Mouse (Mus musculus): ENCODE data around the gene Samsn1. TPM values are rescaled to one million over a fixed set of nuclear protein-coding genes. Genes with fewer than 3 reads are reported as not detected.

Gene Samsn1
- polyA plus RNA-seq, 1 experiment from 2014 or later: 8.1 TPM

DNA sequence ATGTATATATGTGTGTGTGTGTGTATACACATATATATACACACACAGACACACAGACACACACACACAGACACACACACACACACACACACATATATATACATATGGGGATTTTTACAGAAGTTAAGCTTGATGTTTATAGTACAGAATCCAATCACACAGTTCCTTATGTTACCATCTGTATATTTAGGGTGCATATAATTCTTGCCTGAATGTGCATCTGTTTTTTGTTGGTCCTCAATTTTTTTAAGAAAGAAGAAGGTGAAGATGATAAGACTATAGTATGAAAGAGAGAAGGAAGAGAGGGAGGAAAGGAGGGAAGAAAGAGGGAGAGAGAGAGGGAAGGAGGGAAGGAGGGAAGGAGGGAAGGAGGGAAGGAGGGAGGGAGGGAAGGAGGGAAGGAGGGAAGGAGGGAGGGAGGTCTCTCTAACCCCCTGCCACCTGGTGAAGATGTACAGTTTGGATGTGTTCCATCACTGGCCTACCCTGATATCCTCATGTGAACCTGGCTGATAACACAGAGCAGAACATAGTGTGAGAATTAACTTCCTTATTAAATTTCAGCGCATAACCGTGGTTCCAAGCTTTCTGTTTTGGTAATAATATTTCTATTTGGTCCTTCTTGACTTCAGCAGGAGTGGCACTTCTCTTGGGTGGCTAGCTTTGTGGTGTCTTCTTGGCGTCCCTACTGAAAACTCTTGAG is 19.1 kb downstream of the Samsn1 start:
- H3K4me3 ChIP-seq (ENCODE audit: low read depth, low read length): no peak overlapping the region
- WGBS (ENCODE audit: insufficient replicate concordance): 32% methylated on average over 3 of the region's 3 CpGs
- peak; percentile 79 for ATAC-seq (ENCODE audit: low read depth)
- H3K9me3 ChIP-seq (replicated peaks; ENCODE audit: control insufficient read depth, low read length): no peaks in the 10 kb centered on the region
- no peaks in the 10 kb centered on the region for H3K27me3 ChIP-seq (ENCODE audit: control insufficient read depth, insufficient read depth, low read depth, low read length)
- H3K27ac ChIP-seq (ENCODE audit: low read length): no peak overlapping the region
- no peaks in the 10 kb centered on the region for H3K36me3 ChIP-seq (ENCODE audit: control insufficient read depth, insufficient read depth)
- H3K9ac ChIP-seq (ENCODE audit: low read depth, low read length): no peak overlapping the region
- no peak overlapping the region for H3K4me2 ChIP-seq (ENCODE audit: low read depth, low read length)
- no peaks in the 10 kb centered on the region; the same call in 1 of the 2 replicates for H3K4me1 ChIP-seq (ENCODE audit: control insufficient read depth, low read depth, low read length)

GRCm38 (mm10) chr16:76002287-76002686 is 19.8 kb downstream of the Samsn1 start:
- Histone ChIP-seq H3K9me3 (replicated peaks; ENCODE audit: control insufficient read depth, low read length) (no peaks in the 10 kb centered on the region), H3K4me1 (ENCODE audit: control insufficient read depth, low read depth, low read length) (no peaks in the 10 kb centered on the region; the same call in 1 of the 2 replicates), H3K4me2 (ENCODE audit: low read depth, low read length) (peak overlapping the region; percentile 28; the same call in 1 of the 2 replicates), H3K27ac (ENCODE audit: low read length) (0 out of 2 replicates have a peak overlapping the region, but pooled peaks have one; percentile 21), H3K4me3 (ENCODE audit: low read depth, low read length) (no peak overlapping the region), H3K36me3 (ENCODE audit: control insufficient read depth, insufficient read depth) (no peaks in the 10 kb centered on the region), H3K27me3 (ENCODE audit: control insufficient read depth, insufficient read depth, low read depth, low read length) (no peaks in the 10 kb centered on the region), H3K9ac (ENCODE audit: low read depth, low read length) (no peak overlapping the region)
- WGBS (ENCODE audit: insufficient replicate concordance): 14% methylated on average over 12 of the region's 12 CpGs
- ATAC-seq (ENCODE audit: low read depth): peak; percentile 73

DNA sequence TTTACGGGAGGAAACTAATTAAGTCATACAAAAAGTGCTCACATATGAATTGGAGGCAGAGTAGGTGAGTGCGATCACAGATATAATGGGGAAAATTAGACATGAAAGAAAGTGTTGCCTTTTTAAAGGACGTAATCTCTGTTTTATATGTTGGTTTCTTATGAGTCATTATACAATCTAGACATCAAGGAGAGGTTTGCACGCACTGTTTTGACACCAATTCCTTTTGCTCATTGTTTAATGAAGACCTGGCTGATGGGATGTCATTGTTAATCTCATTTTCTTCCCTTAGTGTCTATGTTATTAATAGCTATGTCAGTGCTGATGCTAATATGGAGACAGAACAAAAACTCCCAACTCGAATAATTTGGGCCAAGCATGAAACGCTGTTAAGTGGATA is 20.3 kb downstream of the Samsn1 start:
- no peak for ATAC-seq (ENCODE audit: low read depth)
- no peaks in the 10 kb centered on the region for H3K36me3 ChIP-seq (ENCODE audit: control insufficient read depth, insufficient read depth)
- H3K4me3 ChIP-seq (ENCODE audit: low read depth, low read length): no peak overlapping the region
- H3K9ac ChIP-seq (ENCODE audit: low read depth, low read length): no peak overlapping the region
- H3K4me1 ChIP-seq (ENCODE audit: control insufficient read depth, low read depth, low read length): no peaks in the 10 kb centered on the region; the same call in 1 of the 2 replicates
- 56% methylated on average over 6 of the region's 6 CpGs for WGBS (ENCODE audit: insufficient replicate concordance)
- no peaks in the 10 kb centered on the region for H3K27me3 ChIP-seq (ENCODE audit: control insufficient read depth, insufficient read depth, low read depth, low read length)
- H3K4me2 ChIP-seq (ENCODE audit: low read depth, low read length): no peak overlapping the region
- no peaks in the 10 kb centered on the region for H3K9me3 ChIP-seq (replicated peaks; ENCODE audit: control insufficient read depth, low read length)
- H3K27ac ChIP-seq (ENCODE audit: low read length): no peak overlapping the region

DNA sequence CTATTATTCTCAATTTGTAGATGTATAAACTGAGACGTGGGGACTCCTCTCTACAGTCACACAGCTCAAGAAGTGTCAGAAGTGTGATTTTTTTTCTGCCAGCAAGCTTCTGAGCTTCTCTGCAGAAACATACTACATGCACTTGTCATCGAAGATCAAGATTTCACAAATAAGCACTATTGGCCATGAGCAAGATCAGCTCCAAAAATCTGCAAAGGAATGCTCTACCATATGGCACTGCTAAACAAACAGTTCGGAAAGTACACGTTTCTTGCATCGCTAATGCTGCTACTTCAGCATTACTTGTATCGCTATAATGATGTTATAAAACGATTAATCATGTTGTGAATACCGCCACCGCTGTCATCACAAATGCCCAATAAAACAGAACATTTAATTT is 22.0 kb downstream of the Samsn1 start:
- WGBS (ENCODE audit: insufficient replicate concordance): 85% methylated on average over 9 of the region's 9 CpGs
- Histone ChIP-seq H3K27ac (ENCODE audit: low read length) (no peak overlapping the region), H3K4me2 (ENCODE audit: low read depth, low read length) (no peak overlapping the region), H3K4me1 (ENCODE audit: control insufficient read depth, low read depth, low read length) (no peaks in the 10 kb centered on the region; the same call in 1 of the 2 replicates), H3K9ac (ENCODE audit: low read depth, low read length) (no peak overlapping the region), H3K27me3 (ENCODE audit: control insufficient read depth, insufficient read depth, low read depth, low read length) (no peaks in the 10 kb centered on the region), H3K36me3 (ENCODE audit: control insufficient read depth, insufficient read depth) (no peaks in the 10 kb centered on the region), H3K4me3 (ENCODE audit: low read depth, low read length) (no peak overlapping the region), H3K9me3 (replicated peaks; ENCODE audit: control insufficient read depth, low read length) (no peaks in the 10 kb centered on the region)
- no peak for ATAC-seq (ENCODE audit: low read depth)

GRCm38 (mm10) chr16:75990173-75990572 is 31.9 kb downstream of the Samsn1 start:
- no peak overlapping the region for H3K9ac ChIP-seq (ENCODE audit: low read depth, low read length)
- 21% methylated on average over 1 of the region's 1 CpGs for WGBS (ENCODE audit: insufficient replicate concordance)
- no peak overlapping the region for H3K27ac ChIP-seq (ENCODE audit: low read length)
- H3K36me3 ChIP-seq (ENCODE audit: control insufficient read depth, insufficient read depth): no peaks in the 10 kb centered on the region
- no peak overlapping the region for H3K4me2 ChIP-seq (ENCODE audit: low read depth, low read length)
- no peaks in the 10 kb centered on the region for H3K9me3 ChIP-seq (replicated peaks; ENCODE audit: control insufficient read depth, low read length)
- ATAC-seq (ENCODE audit: low read depth): no peak
- H3K27me3 ChIP-seq (ENCODE audit: control insufficient read depth, insufficient read depth, low read depth, low read length): no peaks in the 10 kb centered on the region
- H3K4me1 ChIP-seq (ENCODE audit: control insufficient read depth, low read depth, low read length): no peaks in the 10 kb centered on the region
- H3K4me3 ChIP-seq (ENCODE audit: low read depth, low read length): no peak overlapping the region

DNA sequence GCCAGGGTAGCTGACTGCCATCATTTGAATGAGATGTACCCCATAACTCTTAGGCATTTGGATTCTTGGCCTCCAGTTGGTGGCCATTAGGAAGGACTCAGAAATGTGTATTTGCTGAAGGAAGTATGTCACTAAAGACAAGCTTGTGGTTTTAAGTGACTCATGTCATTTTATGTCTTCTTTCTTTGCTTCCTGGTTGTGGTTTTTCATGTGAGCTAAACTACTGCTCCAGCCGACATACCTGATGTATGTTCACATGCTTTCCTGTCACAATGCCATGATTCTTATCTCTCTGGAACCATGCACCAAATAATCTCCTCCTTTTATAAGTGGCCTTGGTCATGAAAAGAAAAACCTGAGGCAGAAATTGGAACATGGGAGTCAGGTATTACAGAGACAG is 38.2 kb downstream of the Samsn1 start:
- WGBS (ENCODE audit: insufficient replicate concordance): 47% methylated on average over 1 of the region's 1 CpGs
- ATAC-seq (ENCODE audit: low read depth): no peak
- no peaks in the 10 kb centered on the region for H3K27me3 ChIP-seq (ENCODE audit: control insufficient read depth, insufficient read depth, low read depth, low read length)
- H3K27ac ChIP-seq (ENCODE audit: low read length): no peak overlapping the region
- no peak overlapping the region for H3K4me2 ChIP-seq (ENCODE audit: low read depth, low read length)
- no peak overlapping the region for H3K9ac ChIP-seq (ENCODE audit: low read depth, low read length)
- no peaks in the 10 kb centered on the region for H3K4me1 ChIP-seq (ENCODE audit: control insufficient read depth, low read depth, low read length)
- no peaks in the 10 kb centered on the region for H3K9me3 ChIP-seq (replicated peaks; ENCODE audit: control insufficient read depth, low read length)
- no peak overlapping the region for H3K4me3 ChIP-seq (ENCODE audit: low read depth, low read length)
- no peaks in the 10 kb centered on the region for H3K36me3 ChIP-seq (ENCODE audit: control insufficient read depth, insufficient read depth)

DNA sequence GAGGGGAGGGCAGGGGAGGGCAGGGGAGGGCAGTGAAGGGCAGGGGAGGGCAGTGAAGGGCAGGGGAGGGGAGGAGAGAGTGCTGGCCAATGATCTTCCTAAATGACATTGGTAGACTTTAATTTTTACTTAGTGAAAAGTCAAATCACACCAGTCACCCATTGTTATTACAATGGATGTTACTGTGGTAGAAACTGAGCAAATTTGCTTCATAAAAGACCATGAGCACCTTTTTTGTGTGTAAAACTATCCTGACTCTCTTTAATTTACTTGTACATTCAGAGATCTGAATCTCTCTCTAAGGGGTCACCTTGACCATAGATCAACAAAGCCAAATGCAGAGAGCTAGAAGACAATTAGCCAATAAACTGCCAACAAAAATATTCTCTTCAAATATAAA is 42.7 kb downstream of the Samsn1 start:
- no peak overlapping the region for H3K4me2 ChIP-seq (ENCODE audit: low read depth, low read length)
- no peak overlapping the region for H3K9ac ChIP-seq (ENCODE audit: low read depth, low read length)
- no peaks in the 10 kb centered on the region for H3K27me3 ChIP-seq (ENCODE audit: control insufficient read depth, insufficient read depth, low read depth, low read length)
- no peak overlapping the region for H3K4me3 ChIP-seq (ENCODE audit: low read depth, low read length)
- no peaks in the 10 kb centered on the region for H3K4me1 ChIP-seq (ENCODE audit: control insufficient read depth, low read depth, low read length)
- H3K36me3 ChIP-seq (ENCODE audit: control insufficient read depth, insufficient read depth): no peaks in the 10 kb centered on the region
- H3K27ac ChIP-seq (ENCODE audit: low read length): no peak overlapping the region
- ATAC-seq (ENCODE audit: low read depth): no peak
- H3K9me3 ChIP-seq (replicated peaks; ENCODE audit: control insufficient read depth, low read length): no peaks in the 10 kb centered on the region

DNA sequence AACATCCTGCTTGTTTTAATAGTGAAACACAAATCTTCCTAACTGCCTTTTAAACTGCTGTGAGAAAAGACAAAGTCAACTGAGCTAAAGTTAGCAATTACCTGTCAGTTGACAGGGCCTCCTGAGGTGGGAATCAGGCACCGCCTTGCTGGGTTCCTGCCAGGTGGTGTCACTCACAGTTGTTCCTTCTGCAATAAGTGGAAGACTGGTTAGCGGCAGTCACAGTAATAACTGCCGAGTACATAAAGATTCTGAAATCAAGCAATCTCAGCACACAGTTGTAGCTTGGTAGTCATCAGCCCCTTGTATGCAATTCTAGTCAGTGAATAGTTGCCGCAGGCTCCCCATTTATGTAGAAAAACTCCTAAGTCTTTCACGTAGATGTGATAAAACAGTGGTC is 44.3 kb downstream of the Samsn1 start:
- Histone ChIP-seq H3K4me1 (ENCODE audit: control insufficient read depth, low read depth, low read length) (no peaks in the 10 kb centered on the region), H3K27ac (ENCODE audit: low read length) (no peak overlapping the region), H3K4me3 (ENCODE audit: low read depth, low read length) (no peak overlapping the region), H3K36me3 (ENCODE audit: control insufficient read depth, insufficient read depth) (no peaks in the 10 kb centered on the region), H3K9ac (ENCODE audit: low read depth, low read length) (no peak overlapping the region), H3K9me3 (replicated peaks; ENCODE audit: control insufficient read depth, low read length) (no peaks in the 10 kb centered on the region), H3K4me2 (ENCODE audit: low read depth, low read length) (no peak overlapping the region), H3K27me3 (ENCODE audit: control insufficient read depth, insufficient read depth, low read depth, low read length) (no peaks in the 10 kb centered on the region)
- ATAC-seq (ENCODE audit: low read depth): no peak
- WGBS (ENCODE audit: insufficient replicate concordance): 72% methylated on average over 5 of the region's 5 CpGs

- H3K9ac ChIP-seq (ENCODE audit: low read depth, low read length): no peak overlapping the region
- no peak overlapping the region for H3K4me3 ChIP-seq (ENCODE audit: low read depth, low read length)
- no peaks in the 10 kb centered on the region for H3K36me3 ChIP-seq (ENCODE audit: control insufficient read depth, insufficient read depth)
- H3K4me1 ChIP-seq (ENCODE audit: control insufficient read depth, low read depth, low read length): no peaks in the 10 kb centered on the region
- no peak for ATAC-seq (ENCODE audit: low read depth)
- H3K9me3 ChIP-seq (replicated peaks; ENCODE audit: control insufficient read depth, low read length): no peaks in the 10 kb centered on the region
- no peak overlapping the region for H3K4me2 ChIP-seq (ENCODE audit: low read depth, low read length)
- H3K27ac ChIP-seq (ENCODE audit: low read length): no peak overlapping the region
- 82% methylated on average over 11 of the region's 11 CpGs for WGBS (ENCODE audit: insufficient replicate concordance)
- no peaks in the 10 kb centered on the region for H3K27me3 ChIP-seq (ENCODE audit: control insufficient read depth, insufficient read depth, low read depth, low read length)
These were observed 46.3 kb downstream of the Samsn1 start for GRCm38 (mm10) chr16:75975682-75976332.
